Mouse (Mus musculus) heart, adult 2 months (tissue): ENCODE measurements at regions not wholly inside any gene's neighbourhood (a gene's known extent, or its start where the extent isn't known, plus 50 kb on each side); places are given as distances from the start of the nearest gene placed in this dataset.

Experiments used
- DNase-seq, 2 experiments: peaks; one replicate each; pipeline ENCODE4 v3.0.0; 2021
- H3K27ac ChIP-seq: fragments of 200-600 bp; 2 replicates; pipeline ENCODE4 v1.8.1; 2022
- H3K27me3 ChIP-seq: fragments of 200-500 bp; 2 replicates; pipeline ENCODE4 v1.6.1; 2012; ENCODE audit warnings: mild to moderate bottlenecking, low read length, inconsistent platforms, mixed read lengths; ENCODE audit not compliant: control insufficient read depth, insufficient read depth
- H3K36me3 ChIP-seq: fragments of 200-500 bp; 2 replicates; pipeline ENCODE4 v1.6.1; 2012; ENCODE audit warnings: low read length, inconsistent platforms; ENCODE audit not compliant: control insufficient read depth, insufficient read depth
- H3K4me1 ChIP-seq: fragments of 200-500 bp; 2 replicates; pipeline ENCODE4 v1.6.1; 2011; ENCODE audit warnings: low read length; ENCODE audit not compliant: control insufficient read depth, insufficient read depth
- H3K4me3 ChIP-seq: fragments of 200-600 bp; 2 replicates; pipeline ENCODE4 v1.8.1; 2022
- H3K79me2 ChIP-seq: fragments of 200-500 bp; replicated peaks from 2 replicates; pipeline ENCODE4 v1.6.1; 2012; ENCODE audit warnings: mild to moderate bottlenecking, inconsistent platforms, low read length, moderate library complexity, mixed read lengths; ENCODE audit not compliant: control insufficient read depth, insufficient read depth
- H3K9ac ChIP-seq: fragments of 200-500 bp; 2 replicates; pipeline ENCODE4 v1.6.1; 2012; ENCODE audit warnings: low read depth, mild to moderate bottlenecking, control low read depth, inconsistent platforms, low read length, mixed read lengths
- CTCF ChIP-seq: fragments of 200-600 bp; IDR thresholded peaks from 2 replicates; pipeline ENCODE4 v1.8.1; 2022; ENCODE audit warnings: antibody characterized with exemption, mild to moderate bottlenecking, moderate library complexity
- EP300 ChIP-seq: fragments of 200-500 bp; IDR thresholded peaks from 2 replicates; pipeline ENCODE4 v1.6.1; 2011; ENCODE audit warnings: low read depth, low read length, control low read depth; ENCODE audit not compliant: insufficient read depth
- POLR2A ChIP-seq: fragments of 200-500 bp; IDR thresholded peaks from 2 replicates; pipeline ENCODE4 v1.6.1; 2011; ENCODE audit warnings: mild to moderate bottlenecking, low read depth, low read length, control low read depth; ENCODE audit not compliant: insufficient read depth
- WGBS: fragments of 180-500 bp; shearing (Covaris S2); methylation state at CpG from one replicate; pipeline ENCODE4 v1.1.7; 2018; 5-methylcytosine and 5-hydroxymethylcytosine counted together
- intact Hi-C: fragments of 180-260 bp; cut with DNase I; formaldehyde crosslinking; loops from one replicate; pipeline ENCODE4 v1.15.1; 2025

- H3K4me3 ChIP-seq = no peak overlapping the region
- DNase-seq = no peak
- intact Hi-C loops = no loop called here
- peaks cover 1% of the 10 kb centered on the region; the same call in 1 of the 2 replicates for H3K4me1 ChIP-seq
- no peaks in the 10 kb centered on the region for H3K27me3 ChIP-seq
- H3K79me2 ChIP-seq = no peaks in the 10 kb centered on the region
- WGBS = 75% methylated on average over 3 of the region's 3 CpGs
- H3K9ac ChIP-seq = no peak overlapping the region
- H3K36me3 ChIP-seq = peaks cover 5% of the 10 kb centered on the region; the same call in 1 of the 2 replicates
- TF ChIP-seq EP300 = 0 out of 2 replicates have a peak, but pooled peaks have one; percentile 48
- no peak for TF ChIP-seq CTCF
- TF ChIP-seq POLR2A = no peak
- no peak overlapping the region for H3K27ac ChIP-seq
Observed at GRCm38 (mm10) chr1:76083273-76084036, 537.4 kb downstream of the Slc4a3 start.

- Histone ChIP-seq H3K79me2 (no peaks in the 10 kb centered on the region), H3K36me3 (no peaks in the 10 kb centered on the region), H3K4me1 (no peaks in the 10 kb centered on the region), H3K27me3 (no peaks in the 10 kb centered on the region), H3K9ac (no peak overlapping the region), H3K27ac (no peak overlapping the region), H3K4me3 (no peak overlapping the region)
- no peak for DNase-seq
- 59% methylated on average over 5 of the region's 5 CpGs for WGBS
- intact Hi-C loops = no loop called here
- TF ChIP-seq CTCF (no peak), POLR2A (no peak), EP300 (no peak)
Observed at GRCm38 (mm10) chr1:76091031-76091430, 545.0 kb downstream of the Slc4a3 start.

- H3K36me3 ChIP-seq = no peaks in the 10 kb centered on the region
- H3K27ac ChIP-seq = no peak overlapping the region
- no peaks in the 10 kb centered on the region for H3K79me2 ChIP-seq
- H3K4me1 ChIP-seq = no peaks in the 10 kb centered on the region
- intact Hi-C loops = no loop called here
- 63% methylated on average over 3 of the region's 3 CpGs for WGBS
- H3K4me3 ChIP-seq = no peak overlapping the region
- no peaks in the 10 kb centered on the region for H3K27me3 ChIP-seq
- peak; percentile 15 to 22 for DNase-seq
- no peak overlapping the region for H3K9ac ChIP-seq
- TF ChIP-seq CTCF (no peak), EP300 (no peak), POLR2A (no peak)
Observed at GRCm38 (mm10) chr1:76113281-76113680, 567.2 kb downstream of the Slc4a3 start.

- Histone ChIP-seq H3K27ac (no peak overlapping the region), H3K27me3 (no peaks in the 10 kb centered on the region), H3K4me3 (no peak overlapping the region), H3K9ac (no peak overlapping the region), H3K79me2 (no peaks in the 10 kb centered on the region), H3K4me1 (no peaks in the 10 kb centered on the region), H3K36me3 (no peaks in the 10 kb centered on the region)
- WGBS = 78% methylated on average over 4 of the region's 4 CpGs
- TF ChIP-seq EP300 (no peak), POLR2A (no peak), CTCF (no peak)
- intact Hi-C loops = no loop called here
- DNase-seq = no peak
Observed at GRCm38 (mm10) chr1:76120840-76121239, 574.8 kb downstream of the Slc4a3 start.

GRCm38 (mm10) chr1:76130353-76130752, 584.3 kb downstream of the Slc4a3 start:
- Histone ChIP-seq H3K27ac (no peak overlapping the region), H3K4me1 (no peaks in the 10 kb centered on the region), H3K79me2 (no peaks in the 10 kb centered on the region), H3K36me3 (no peaks in the 10 kb centered on the region), H3K9ac (no peak overlapping the region), H3K27me3 (no peaks in the 10 kb centered on the region), H3K4me3 (no peak overlapping the region)
- TF ChIP-seq CTCF (no peak), POLR2A (no peak), EP300 (no peak)
- 51% methylated on average over 4 of the region's 4 CpGs for WGBS
- intact Hi-C loops = no loop called here
- DNase-seq = no peak

GRCm38 (mm10) chr1:76136810-76137209, 590.7 kb downstream of the Slc4a3 start:
- Histone ChIP-seq H3K79me2 (no peaks in the 10 kb centered on the region), H3K27me3 (no peaks in the 10 kb centered on the region), H3K36me3 (no peaks in the 10 kb centered on the region), H3K9ac (no peak overlapping the region), H3K4me1 (no peaks in the 10 kb centered on the region), H3K27ac (no peak overlapping the region), H3K4me3 (no peak overlapping the region)
- TF ChIP-seq CTCF (no peak), EP300 (no peak), POLR2A (no peak)
- intact Hi-C loops = no loop called here
- DNase-seq = no peak
- WGBS = 76% methylated on average over 1 of the region's 1 CpGs
